Mouse (Mus musculus) midbrain, embryonic 14.5 days (tissue): ENCODE measurements around the gene Lhx9. TPM values are rescaled to one million over a fixed set of nuclear protein-coding genes. Genes with fewer than 3 reads are reported as not detected.

Source experiments
- ATAC-seq: fragments of 200-750 bp; cut with Nextera tagmentation; 2 replicates; pipeline ENCODE4 v1.8.0; 2017; ENCODE audit warnings: moderate number of reproducible peaks, moderate library complexity; ENCODE audit not compliant: low FRiP score, low TSS enrichment
- DNase-seq: peaks from one replicate; pipeline ENCODE4 v3.0.0-alpha.2; 2015
- H3K27ac ChIP-seq: fragments of 300-500 bp; sonication (generic); replicated peaks from 2 replicates; pipeline ENCODE4 v1.5.1; 2014; ENCODE audit warnings: mild to moderate bottlenecking, low read depth, low read length, moderate library complexity
- H3K27me3 ChIP-seq: fragments of 300-500 bp; sonication (generic); 2 replicates; pipeline ENCODE4 v1.6.1; 2014; ENCODE audit warnings: low read length, control low read depth, mixed read lengths; ENCODE audit not compliant: control insufficient read depth, insufficient read depth
- H3K36me3 ChIP-seq: fragments of 300-500 bp; sonication (generic); 2 replicates; pipeline ENCODE4 v1.6.1; 2014; ENCODE audit warnings: low read length, control low read depth; ENCODE audit not compliant: control insufficient read depth, insufficient read depth
- H3K4me1 ChIP-seq: fragments of 300-500 bp; sonication (generic); 2 replicates; pipeline ENCODE4 v1.6.1; 2014; ENCODE audit warnings: mild to moderate bottlenecking, antibody characterized with exemption, low read length, control low read depth; ENCODE audit not compliant: control insufficient read depth, insufficient read depth
- H3K4me2 ChIP-seq: fragments of 300-500 bp; sonication (generic); 2 replicates; pipeline ENCODE4 v1.6.1; 2014; ENCODE audit warnings: mild to moderate bottlenecking, low read length, moderate library complexity
- H3K4me3 ChIP-seq: fragments of 300-500 bp; sonication (generic); replicated peaks from 2 replicates; pipeline ENCODE4 v1.5.1; 2014; ENCODE audit warnings: low read depth, low read length
- H3K9ac ChIP-seq: fragments of 300-500 bp; sonication (generic); replicated peaks from 2 replicates; pipeline ENCODE4 v1.6.1; 2014; ENCODE audit warnings: mild to moderate bottlenecking, low read length, moderate library complexity
- H3K9me3 ChIP-seq: fragments of 300-500 bp; sonication (generic); 2 replicates; pipeline ENCODE4 v1.6.1; 2016; ENCODE audit warnings: low read length, control low read depth, mixed read lengths; ENCODE audit not compliant: control insufficient read depth
- WGBS: fragments of 180-500 bp; shearing (Covaris S2); extraction: QIAGEN DNeasy Blood & Tissue Kit; methylation state at CpG from one replicate; pipeline ENCODE4 v1.1.7; 2014; 5-methylcytosine and 5-hydroxymethylcytosine counted together
- polyA plus RNA-seq: library from polyadenylated mRNA; unstranded; fragments of >200 nt; fragmentation: Nextera tagmentation; extraction: Ambion mirVana; gene quantifications from 2 replicates; pipeline ENCODE4 v1.2.1, GENCODE M21; 2014

Lhx9 gene
- polyA plus RNA-seq, 1 experiment from 2014 or later = 129 TPM

DNA sequence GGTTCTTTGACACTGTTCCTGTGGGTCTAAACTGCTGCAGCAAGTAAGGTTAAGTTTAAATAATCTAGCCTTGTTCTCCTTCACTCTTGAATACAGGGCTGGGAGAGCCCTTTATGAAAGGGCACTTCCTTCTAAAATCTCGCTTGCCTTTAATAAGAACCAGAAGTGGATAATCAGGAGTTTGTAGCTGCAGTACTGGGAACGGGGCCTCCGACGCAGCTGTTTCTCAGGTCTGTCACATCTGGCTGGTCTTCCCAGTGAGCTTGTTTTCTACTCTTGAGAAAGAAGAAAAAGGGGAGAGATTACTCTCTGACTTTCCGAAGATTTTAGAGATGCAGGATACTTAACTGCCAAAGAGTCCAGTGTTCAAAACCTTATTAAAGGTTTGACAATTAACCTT is 64.4 kb downstream of the Lhx9 start:
- H3K4me1 ChIP-seq = no peaks in the 10 kb centered on the region
- no peaks in the 10 kb centered on the region for H3K27me3 ChIP-seq
- no peak for DNase-seq
- ATAC-seq = no peak
- H3K9ac ChIP-seq = no peak overlapping the region
- WGBS = 84% methylated on average over 5 of the region's 5 CpGs
- H3K4me3 ChIP-seq = no peak overlapping the region
- no peaks in the 10 kb centered on the region for H3K9me3 ChIP-seq
- no peaks in the 10 kb centered on the region for H3K36me3 ChIP-seq
- H3K4me2 ChIP-seq = no peak overlapping the region
- H3K27ac ChIP-seq = no peak overlapping the region

Other genes with a start within 250 kb of the Lhx9 start
- 13.1 and 24.3 TPM in 2 replicates for gene Nek7, start 228.4 kb downstream of the Lhx9 start, polyA plus RNA-seq
- gene 2310009B15Rik, start 8.3 kb upstream of the Lhx9 start, polyA plus RNA-seq = 47.4 and 52.1 TPM in 2 replicates
- gene Dennd1b, start 114.9 kb upstream of the Lhx9 start, polyA plus RNA-seq = 12.1 and 15.0 TPM in 2 replicates